Mouse (Mus musculus): ENCODE measurements around the gene Olfr609. TPM values are rescaled to one million over a fixed set of nuclear protein-coding genes. Genes with fewer than 3 reads are reported as not detected.
"Not testable (repeated sequence)": the region's sequence is repeated elsewhere in the genome, so short reads cannot be mapped to it uniquely, and the experiment has no call there.

Olfr609 gene
- not detected for total RNA-seq (2021)

- DNase-seq = no peak
Observed at GRCm38 (mm10) chr7:103497962-103498361, at the start of gene Olfr609. Gene Olfr609 (minus strand): TSS chr7:103498062.

- DNase-seq = not testable (repeated sequence)
Observed at GRCm38 (mm10) chr7:103542617-103543016, 44.8 kb upstream of the Olfr609 start, which contains the start of gene Olfr612. Gene Olfr612 (minus strand): TSS chr7:103542717.

- not testable (repeated sequence) for DNase-seq
Observed at GRCm38 (mm10) chr7:103520746-103521145, 22.9 kb upstream of the Olfr609 start, which contains the start of gene Olfr611. Gene Olfr611 (minus strand): TSS chr7:103520846.

GRCm38 (mm10) chr7:103512022-103512421 lies 14.2 kb upstream of the Olfr609 start, which contains the start of gene Olfr610:
Gene Olfr610 (minus strand): TSS chr7:103512122.
- no peak for DNase-seq

DNA sequence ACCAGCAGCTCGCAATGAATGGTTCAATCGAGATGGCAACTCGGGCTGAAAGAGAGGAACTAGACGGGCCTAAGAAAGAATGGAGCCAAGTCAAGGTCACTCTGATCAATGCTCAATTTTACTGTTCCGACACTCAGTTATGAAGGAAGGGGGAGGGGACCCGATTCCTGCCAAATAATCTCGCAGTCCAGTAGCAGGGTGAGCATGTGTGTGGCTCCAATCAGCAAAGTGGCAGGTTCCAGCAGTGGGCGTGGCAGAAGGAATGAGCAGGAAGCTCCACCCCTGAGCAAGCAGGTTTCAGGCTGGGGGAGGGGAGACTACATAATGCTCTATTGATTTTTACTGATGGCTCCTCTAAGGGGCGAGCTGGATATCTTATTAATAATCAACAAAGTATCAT lies 20.8 kb downstream of the Olfr609 start:
- not testable (repeated sequence) for DNase-seq

- no peak for DNase-seq
Observed at GRCm38 (mm10) chr7:103469577-103469976, 28.3 kb downstream of the Olfr609 start, which contains the start of gene Olfr608. Gene Olfr608 (plus strand): TSS chr7:103469877.

DNA sequence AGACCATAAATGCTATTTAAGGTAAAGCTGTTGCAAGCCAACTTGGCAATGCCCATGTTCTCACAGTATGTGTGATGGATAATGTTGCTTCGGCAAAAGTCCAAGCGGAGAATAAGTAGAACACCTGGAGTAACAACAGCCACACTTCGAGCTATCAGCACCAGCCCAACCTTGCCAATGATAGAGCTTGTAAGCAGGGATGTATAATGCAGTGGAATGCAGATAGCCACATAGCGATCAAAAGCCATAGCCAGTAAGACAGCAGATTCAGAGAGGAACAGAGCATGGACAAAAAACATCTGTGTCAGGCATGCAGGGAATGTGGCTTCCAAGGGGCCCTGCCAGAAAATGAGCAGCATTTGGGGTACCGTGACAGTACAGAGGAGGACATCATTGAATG lies 37.3 kb downstream of the Olfr609 start:
- DNase-seq = peak; percentile 25

GRCm38 (mm10) chr7:103448746-103449145 lies 49.1 kb downstream of the Olfr609 start, which contains the start of gene Olfr606:
Gene Olfr606 (plus strand): TSS chr7:103449046.
- DNase-seq = no peak

DNA sequence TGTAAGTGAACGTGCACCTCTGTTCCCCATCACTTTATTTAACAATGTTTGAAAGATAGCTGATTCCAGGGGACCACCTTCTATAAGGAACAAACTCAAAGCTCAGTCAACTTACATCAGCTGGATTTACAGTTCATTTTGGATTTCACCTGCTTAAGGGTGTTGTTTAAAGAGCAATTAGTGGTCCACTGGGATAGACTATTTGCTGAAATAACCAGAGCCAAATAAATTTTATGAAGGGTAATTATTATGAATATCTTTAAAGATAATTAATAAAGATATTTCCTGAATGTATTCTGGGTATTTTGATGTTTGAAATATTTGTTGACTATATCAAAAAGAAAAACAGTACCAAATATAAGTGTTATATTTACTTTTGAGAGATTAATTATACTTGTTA lies 52.5 kb downstream of the Olfr609 start, which contains the start of gene Olfr605:
Gene Olfr605, minus strand, starts transcription at position 101 of the 400 bp plus-strand sequence.
- no peak for DNase-seq

Other genes starting within 250 kb of the Olfr609 start
- not detected for gene Usp17ld, start 245.6 kb downstream of the Olfr609 start, total RNA-seq (2021)
- not detected for gene Olfr596, start 192.4 kb downstream of the Olfr609 start, total RNA-seq (2021)
- not detected for gene Olfr597, start 181.7 kb downstream of the Olfr609 start, total RNA-seq (2021)
- not detected for gene Olfr598, start 174.5 kb downstream of the Olfr609 start, total RNA-seq (2021)
- not detected for gene Olfr599, start 162.1 kb downstream of the Olfr609 start, total RNA-seq (2021)
- gene Olfr600, start 148.4 kb downstream of the Olfr609 start, total RNA-seq (2021) = not detected
- gene Olfr601, start 135.4 kb downstream of the Olfr609 start, total RNA-seq (2021) = not detected
- not detected for gene Olfr603, start 111.9 kb downstream of the Olfr609 start, total RNA-seq (2021)
- gene Usp17lc, start 83.0 kb downstream of the Olfr609 start, total RNA-seq (2021) = under 1 TPM in 1 of 2 experiments, not detected in 1; 0.21 TPM
- not detected for gene Olfr605, start 52.6 kb downstream of the Olfr609 start, total RNA-seq (2021)
- gene Olfr606, start 49.0 kb downstream of the Olfr609 start, total RNA-seq (2021) = not detected
- not detected for gene Olfr607, start 33.9 kb downstream of the Olfr609 start, total RNA-seq (2021)
- gene Olfr608, start 28.2 kb downstream of the Olfr609 start, total RNA-seq (2021) = 1 to 10 TPM; 3.8 to 4.1 TPM
- not detected for gene Olfr610, start 14.1 kb upstream of the Olfr609 start, total RNA-seq (2021)
- gene Olfr611, start 22.8 kb upstream of the Olfr609 start, total RNA-seq (2021) = not detected
- not detected for gene Olfr612, start 44.7 kb upstream of the Olfr609 start, total RNA-seq (2021)
- not detected for gene Olfr613, start 50.0 kb upstream of the Olfr609 start, total RNA-seq (2021)
- gene Olfr615, start 58.0 kb upstream of the Olfr609 start, total RNA-seq (2021) = not detected
- gene Olfr616, start 71.1 kb upstream of the Olfr609 start, total RNA-seq (2021) = not detected
- not detected for gene Olfr617, start 75.0 kb upstream of the Olfr609 start, total RNA-seq (2021)
- gene Olfr618, start 92.0 kb upstream of the Olfr609 start, total RNA-seq (2021) = not detected
- not detected for gene Olfr619, start 102.5 kb upstream of the Olfr609 start, total RNA-seq (2021)
- gene Olfr620, start 114.5 kb upstream of the Olfr609 start, total RNA-seq (2021) = not detected
- not detected for gene Olfr622, start 144.6 kb upstream of the Olfr609 start, total RNA-seq (2021)
- gene Olfr623, start 165.6 kb upstream of the Olfr609 start, total RNA-seq (2021) = not detected
- not detected for gene Olfr624, start 173.1 kb upstream of the Olfr609 start, total RNA-seq (2021)
- not detected for gene Olfr625-ps1, start 184.7 kb upstream of the Olfr609 start, total RNA-seq (2021)
- not detected for gene Olfr243, start 216.6 kb upstream of the Olfr609 start, total RNA-seq (2021)
- not detected for gene Olfr628, start 232.3 kb upstream of the Olfr609 start, total RNA-seq (2021)
- not detected for gene Olfr629, start 246.9 kb upstream of the Olfr609 start, total RNA-seq (2021)